Mouse (Mus musculus) mesoderm, embryonic 11.5 days (tissue): ENCODE results near the gene Abl1.

Experiments used
- DNase-seq: peaks from one replicate; pipeline ENCODE4 v3.0.0-alpha.2; 2012; ENCODE audit warnings: low read depth, low spot score

Gene Abl1

DNA sequence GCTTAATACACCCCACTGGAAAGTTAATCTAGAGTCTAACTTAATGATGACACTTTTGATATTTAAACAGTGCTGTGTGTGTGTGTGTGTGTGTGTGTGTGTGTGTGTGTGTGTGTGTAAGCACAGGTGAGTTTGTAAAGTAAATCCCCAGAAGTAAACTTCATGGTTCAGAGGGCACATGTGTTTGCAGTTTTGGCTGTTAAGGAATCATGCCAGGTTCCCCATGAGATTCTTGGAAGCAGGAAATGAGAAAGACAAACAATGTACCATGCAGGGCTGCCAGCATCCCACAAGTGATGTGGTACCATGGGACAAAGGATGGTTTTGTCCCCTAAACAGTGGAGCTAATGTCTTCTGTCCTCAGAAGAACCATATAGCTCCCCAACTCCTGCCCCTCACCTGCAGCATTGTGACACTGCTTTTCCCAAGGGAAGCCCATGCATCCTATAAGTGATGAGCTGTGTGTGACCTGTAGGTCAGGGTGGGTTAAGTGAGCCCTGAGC is 57.6 kb downstream of the Abl1 start:
- no peak for DNase-seq

DNA sequence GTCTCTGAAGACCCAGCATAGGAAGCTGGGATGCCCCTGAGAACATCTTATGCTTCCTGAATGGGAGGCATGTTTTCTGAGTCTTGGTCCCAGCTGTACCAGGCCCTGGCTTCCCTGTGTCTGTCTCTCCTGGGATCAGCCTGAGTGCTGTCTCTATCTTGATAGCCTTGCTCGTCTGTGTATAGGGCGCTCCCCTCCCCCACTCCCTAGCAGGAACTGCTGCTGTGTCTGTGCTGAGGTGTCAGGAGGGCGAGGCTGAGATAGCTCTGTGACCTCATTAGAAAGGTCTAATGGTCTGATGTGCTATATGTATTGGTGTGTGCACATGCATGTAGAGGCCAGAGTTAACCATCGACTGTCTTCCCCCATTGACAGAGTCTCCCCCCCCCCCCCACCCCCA is 58.7 kb downstream of the Abl1 start:
- DNase-seq = no peak

DNA sequence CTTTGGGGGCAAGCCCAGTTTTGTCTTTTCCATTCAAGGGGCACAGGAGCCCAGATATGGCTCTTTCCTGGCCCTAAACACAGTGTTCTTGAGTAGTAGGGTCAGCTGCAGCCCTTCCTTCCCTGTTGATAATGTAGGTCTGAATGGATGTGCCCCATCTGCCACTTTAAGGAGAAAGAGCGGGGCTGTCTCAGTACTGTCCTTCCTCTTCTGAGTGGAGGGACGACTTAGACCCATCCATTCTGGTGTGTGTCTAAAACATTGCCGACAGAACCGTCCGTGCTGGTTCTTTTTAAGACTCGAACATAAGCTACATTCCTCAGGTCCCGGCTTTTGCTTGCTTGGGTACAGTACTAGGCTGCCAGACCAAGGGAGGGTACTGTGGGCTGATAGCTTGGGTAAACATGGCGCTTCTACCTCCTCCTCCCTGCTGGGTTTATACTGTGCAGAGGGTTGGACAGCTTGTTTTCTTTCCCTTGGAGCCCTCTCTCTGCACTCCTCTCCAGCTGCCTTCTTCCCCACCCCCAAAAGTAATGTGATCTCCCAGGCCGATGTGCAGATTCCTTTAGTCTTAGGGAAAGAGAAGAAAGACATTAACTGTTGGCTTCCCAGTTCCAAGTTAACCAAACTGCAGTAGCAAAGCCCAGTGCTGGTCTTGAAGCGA is 61.0 kb downstream of the Abl1 start:
- peak; percentile 79 for DNase-seq

- DNase-seq = no peak
Measured at GRCm38 (mm10) chr2:31750133-31750532, 62.0 kb downstream of the Abl1 start.

DNA sequence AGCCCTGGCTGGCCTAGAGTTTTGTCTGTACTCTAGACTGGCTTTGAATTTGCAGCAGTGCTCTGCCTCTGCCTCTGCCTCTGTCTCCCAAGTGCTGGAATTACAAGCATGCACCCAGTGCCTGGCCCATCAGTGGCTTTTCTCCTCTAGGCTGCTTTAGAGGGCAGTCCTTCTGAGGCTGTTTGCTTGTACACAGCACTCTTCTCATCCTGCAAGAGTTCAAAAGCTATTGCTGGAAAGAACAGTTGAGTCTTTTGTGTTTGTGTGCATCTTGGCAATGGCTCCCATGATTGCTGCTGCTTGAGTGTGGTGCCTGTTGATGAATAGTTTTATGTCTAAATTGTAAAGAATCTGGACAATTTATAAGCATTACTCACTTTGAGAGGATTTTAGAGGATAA is 69.3 kb downstream of the Abl1 start:
- DNase-seq = no peak

DNA sequence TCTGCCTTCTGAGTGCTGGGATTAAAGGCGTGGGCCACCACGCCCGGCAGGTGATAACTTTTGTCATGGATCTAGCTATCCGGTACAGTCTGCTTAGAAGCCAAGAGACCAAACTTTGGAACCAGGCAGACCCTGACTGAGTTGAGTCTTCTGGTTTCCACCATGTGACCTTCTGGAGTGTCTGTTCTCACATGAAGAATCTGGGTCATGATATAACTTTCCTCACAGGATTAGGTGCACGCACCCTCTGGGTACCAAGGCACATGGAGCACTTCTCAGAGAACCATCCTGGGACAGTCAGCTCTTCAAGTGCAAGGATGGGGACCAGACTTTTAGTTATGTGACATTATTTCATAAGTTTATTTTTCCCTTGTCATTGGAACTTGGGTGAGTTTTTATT is 70.8 kb downstream of the Abl1 start:
- DNase-seq = no peak

- DNase-seq = peak; percentile 91
Measured at GRCm38 (mm10) chr2:31759751-31760460, 71.7 kb downstream of the Abl1 start.

DNA sequence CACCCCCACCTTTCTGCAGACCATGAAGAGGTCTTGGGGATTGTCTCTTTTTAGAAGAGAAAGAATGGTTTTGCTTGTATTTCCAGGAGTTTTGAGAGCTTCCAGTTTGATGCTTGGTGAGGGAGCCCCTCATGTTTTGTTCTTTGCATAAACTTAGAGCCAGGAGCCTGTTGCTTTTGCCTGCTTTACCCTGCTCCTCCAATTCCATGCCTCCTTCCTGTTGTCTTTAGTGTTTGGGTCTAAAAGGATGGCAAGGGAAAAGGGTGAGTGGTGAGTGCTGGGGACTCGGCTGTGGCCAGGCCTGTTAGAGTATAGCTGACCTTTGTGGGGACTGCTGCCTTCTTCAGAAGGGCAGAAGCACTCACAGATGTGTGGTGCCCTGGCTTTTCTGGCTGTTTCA is 72.3 kb downstream of the Abl1 start:
- DNase-seq = no peak

DNA sequence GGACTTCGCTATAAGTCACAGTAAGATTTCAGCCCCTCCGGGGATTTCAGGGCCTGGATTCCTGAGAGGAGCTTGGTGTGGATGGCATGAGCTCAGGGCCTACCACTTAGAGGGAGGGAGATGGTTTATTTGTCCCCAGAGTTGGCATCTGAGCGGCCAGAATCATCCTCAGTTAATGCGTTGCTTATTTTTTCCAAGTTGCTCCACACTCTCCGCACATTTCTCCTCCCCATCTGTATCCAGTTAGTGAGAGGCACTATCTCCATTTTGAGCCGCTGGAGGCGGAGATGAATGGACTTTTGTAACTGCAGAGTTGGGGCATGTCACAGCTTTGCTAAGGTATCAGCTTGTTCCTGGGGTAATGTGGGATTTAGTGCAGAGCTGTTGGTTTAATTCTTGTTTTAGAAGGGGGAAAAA is 72.9 kb downstream of the Abl1 start:
- no peak for DNase-seq

DNA sequence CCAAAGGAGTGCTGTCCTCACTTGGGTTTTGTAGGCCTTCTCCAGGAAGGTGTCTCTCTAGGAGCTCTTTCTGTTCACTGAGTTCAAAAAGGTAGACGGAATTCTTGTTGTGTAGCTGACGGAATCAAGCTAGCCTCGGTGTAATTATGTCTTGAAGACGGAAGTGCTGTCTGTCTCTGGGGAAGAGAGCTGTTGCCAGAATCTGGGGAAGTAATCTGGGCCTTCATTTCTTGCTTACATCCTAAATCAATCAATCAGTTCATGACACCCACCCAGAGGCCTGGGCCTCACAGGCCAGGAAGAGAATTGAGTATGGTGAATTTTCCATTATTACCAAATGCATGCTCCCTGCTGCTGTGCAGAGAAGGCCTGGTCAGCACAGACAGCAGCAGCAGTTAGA is 73.4 kb downstream of the Abl1 start:
- DNase-seq = peak; percentile 54

DNA sequence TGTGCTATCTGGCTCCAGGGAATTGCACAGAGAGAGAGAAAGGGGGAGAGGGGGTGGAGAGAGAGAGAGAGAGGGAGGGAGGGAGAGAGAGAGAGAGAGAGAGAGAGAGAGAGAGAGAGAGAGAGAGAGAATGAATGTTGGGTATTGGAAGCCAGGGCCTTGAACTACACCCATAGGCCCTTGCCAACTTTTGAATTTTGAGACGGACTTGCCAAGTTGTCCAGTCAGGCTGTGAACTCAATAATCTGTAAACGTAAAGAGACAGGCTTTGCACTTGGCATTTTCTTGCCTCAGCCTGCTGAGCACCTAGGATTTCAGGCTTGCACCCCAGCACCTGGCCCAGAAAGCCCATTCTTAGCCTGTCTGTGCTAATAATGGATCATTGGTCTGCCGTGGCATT is 74.0 kb downstream of the Abl1 start:
- DNase-seq = no peak

DNA sequence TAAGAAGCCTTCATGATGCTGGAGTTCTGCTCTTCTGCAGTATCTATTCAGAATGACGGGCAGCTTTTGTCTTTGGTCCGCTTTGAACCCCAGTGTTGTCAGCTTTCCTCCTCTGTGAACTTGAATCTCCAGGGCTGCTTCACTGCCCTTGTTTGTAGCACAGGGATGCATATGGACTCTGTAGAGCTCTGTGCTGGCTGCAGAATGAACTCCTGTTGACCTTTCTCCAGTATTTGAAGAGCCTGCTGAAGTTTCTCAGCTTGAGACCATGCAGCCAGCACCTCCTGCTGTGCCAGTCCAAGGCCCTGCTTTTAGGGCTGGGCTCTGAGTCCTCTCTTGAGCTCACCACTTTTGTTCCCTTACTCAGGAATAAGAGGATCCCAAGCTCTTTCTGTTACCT is 74.7 kb downstream of the Abl1 start:
- DNase-seq = peak; percentile 55

- DNase-seq = no peak
Measured at GRCm38 (mm10) chr2:31763271-31763670, 75.1 kb downstream of the Abl1 start.

- no peak for DNase-seq
Measured at GRCm38 (mm10) chr2:31767104-31767503, 78.9 kb downstream of the Abl1 start.

DNA sequence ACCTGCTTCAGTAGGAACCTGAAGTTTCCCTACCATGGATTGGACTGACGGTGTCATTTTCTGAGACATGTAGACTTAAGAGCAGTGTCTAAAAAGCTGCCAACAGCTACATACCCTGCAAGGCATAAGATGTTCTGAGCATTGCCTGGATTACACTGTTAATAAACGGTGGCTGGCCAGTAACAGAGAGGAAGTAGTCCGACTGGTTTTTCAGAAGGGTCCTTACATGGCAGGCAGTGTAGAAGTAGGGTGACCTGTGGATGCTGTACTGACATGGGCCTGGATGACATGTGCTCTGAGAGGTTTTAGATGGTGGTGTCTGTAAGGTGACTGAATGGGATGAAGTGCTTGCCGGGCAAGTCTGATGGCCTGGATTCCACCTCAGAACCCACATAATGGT is 79.6 kb downstream of the Abl1 start:
- DNase-seq = no peak

- peak; percentile 42 for DNase-seq
Measured at GRCm38 (mm10) chr2:31769115-31769514, 80.9 kb downstream of the Abl1 start.

DNA sequence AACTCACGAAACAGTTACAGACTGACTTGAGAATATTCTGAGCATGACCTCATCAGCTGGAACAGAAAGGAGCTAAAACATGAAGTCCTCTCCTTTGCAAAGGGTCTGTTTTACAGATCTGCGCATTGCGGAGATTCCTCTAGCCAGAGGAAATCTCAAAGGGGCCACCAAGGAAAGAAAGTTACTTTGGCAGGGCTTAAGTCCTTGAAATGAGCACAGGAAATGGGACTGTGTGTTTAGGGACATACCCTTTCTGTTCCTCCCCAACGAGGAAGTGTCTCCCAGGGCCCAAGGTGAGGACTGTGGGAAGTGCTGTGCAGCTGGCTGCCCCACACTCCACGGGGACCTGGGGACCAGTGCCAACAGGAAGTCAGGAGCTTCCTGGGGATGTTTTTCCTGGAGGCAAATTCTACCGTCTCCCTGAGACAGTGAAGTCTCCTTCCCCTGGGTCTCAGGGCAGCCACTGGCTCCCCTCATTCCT is 81.5 kb downstream of the Abl1 start:
- DNase-seq = no peak

- DNase-seq = peak; percentile 73
Measured at GRCm38 (mm10) chr2:31770781-31771441, 82.7 kb downstream of the Abl1 start.

DNA sequence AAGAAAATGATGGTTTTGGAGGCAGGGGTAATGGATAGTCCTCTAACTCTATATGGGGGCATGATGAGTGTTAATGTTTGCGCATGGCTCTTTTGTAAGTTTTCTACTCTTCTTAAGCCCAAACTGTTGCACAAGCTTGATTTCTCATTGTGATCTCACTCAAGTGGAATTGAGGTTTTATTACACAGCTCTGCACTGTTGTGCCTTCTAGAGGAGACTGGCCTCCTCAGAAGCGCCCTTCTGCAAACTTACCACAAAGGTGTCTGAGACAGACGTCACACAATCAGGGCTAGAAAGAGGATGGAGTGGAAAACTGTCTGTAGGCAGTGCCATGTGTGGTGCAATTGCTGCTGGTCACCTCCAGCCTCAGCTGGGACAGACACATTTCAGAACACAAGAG is 88.3 kb downstream of the Abl1 start:
- no peak for DNase-seq

DNA sequence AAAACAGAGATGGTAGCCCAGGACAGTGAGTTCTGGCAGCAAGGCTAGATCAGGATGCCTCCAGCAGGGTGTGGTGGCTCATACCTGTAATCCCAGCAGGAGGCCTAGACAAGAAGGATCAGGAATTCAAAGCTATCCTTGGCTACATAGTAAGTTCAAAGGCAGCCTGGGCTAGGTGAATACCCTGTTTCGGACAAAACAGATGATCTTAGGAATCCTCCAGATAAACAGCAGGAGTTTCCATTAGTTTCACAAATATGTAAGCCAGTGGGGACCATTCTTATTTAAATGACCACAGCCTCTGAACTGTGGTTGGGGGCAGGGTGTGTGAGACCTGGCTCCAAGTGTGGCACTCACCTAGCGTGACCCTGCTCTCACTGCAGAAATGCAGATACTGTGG is 91.1 kb downstream of the Abl1 start:
- no peak for DNase-seq

DNA sequence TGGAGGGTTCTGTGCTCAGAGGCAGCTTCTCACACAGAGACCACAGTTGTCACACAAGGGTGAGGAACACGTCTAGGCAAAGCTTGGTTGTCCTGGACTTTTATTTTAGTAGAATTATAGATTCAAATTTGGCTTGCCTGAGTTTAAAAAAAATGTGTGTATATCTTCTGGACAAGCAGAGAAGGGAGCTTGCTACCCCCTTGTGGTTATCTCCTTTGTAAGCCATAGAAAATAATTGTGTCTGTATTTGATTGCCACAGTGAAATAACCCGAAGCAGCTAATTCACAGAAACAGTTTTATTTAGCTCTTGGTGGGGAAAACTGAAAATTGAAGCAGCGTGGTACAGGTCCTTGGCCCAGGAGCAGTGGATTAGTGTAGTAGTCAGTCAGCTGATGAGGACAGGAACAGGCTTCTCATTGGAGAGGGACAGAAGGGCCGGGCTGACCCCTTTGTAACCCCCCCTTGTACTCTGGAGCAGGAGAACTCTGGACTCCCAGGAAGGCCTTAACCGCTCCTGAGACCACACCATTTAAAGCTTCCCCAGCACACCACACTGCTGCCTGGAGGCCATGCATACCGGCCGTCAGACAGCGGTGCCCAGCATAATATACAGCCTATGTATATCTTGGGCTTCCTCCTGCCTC is 94.9 kb downstream of the Abl1 start:
- no peak for DNase-seq

GRCm38 (mm10) chr2:31785074-31785473 is 96.9 kb downstream of the Abl1 start:
- peak; percentile 85 for DNase-seq
